Mouse (Mus musculus) small intestine, adult 2 months (tissue): Measurements from ENCODE around the gene Trim2. TPM values are rescaled to one million over a fixed set of nuclear protein-coding genes. Genes with fewer than 3 reads are reported as not detected.

Source experiments
- H3K27ac ChIP-seq: fragments of 200-500 bp; 2 replicates; pipeline ENCODE4 v1.5.1; 2012; ENCODE audit warnings: low read depth, low read length, control low read depth, inconsistent platforms; ENCODE audit not compliant: insufficient read depth
- H3K27me3 ChIP-seq: fragments of 200-500 bp; 2 replicates; pipeline ENCODE4 v1.6.1; 2012; ENCODE audit warnings: mild to moderate bottlenecking, moderate library complexity, low read length, inconsistent platforms; ENCODE audit not compliant: control insufficient read depth, insufficient read depth
- H3K36me3 ChIP-seq: fragments of 200-500 bp; 2 replicates; pipeline ENCODE4 v1.6.1; 2012; ENCODE audit warnings: mild to moderate bottlenecking, low read length, control low read depth, inconsistent platforms; ENCODE audit not compliant: control insufficient read depth, insufficient read depth
- H3K4me1 ChIP-seq: fragments of 200-500 bp; 2 replicates; pipeline ENCODE4 v1.6.1; 2012; ENCODE audit warnings: low read length, inconsistent platforms, mixed read lengths; ENCODE audit not compliant: control insufficient read depth, insufficient read depth, insufficient read length
- H3K4me3 ChIP-seq: fragments of 200-500 bp; 2 replicates; pipeline ENCODE4 v1.5.1; 2012; ENCODE audit warnings: low read depth, mild to moderate bottlenecking, control low read depth, inconsistent platforms, low read length, moderate library complexity
- CTCF ChIP-seq: fragments of 200-500 bp; IDR thresholded peaks from 2 replicates; pipeline ENCODE4 v1.5.1; 2012; ENCODE audit warnings: low read depth, mild to moderate bottlenecking, control low read depth, inconsistent platforms, low read length, moderate library complexity, mixed read lengths; ENCODE audit not compliant: insufficient replicate concordance, insufficient read length; ENCODE audit errors: extremely low read depth
- POLR2A ChIP-seq: fragments of 200-500 bp; IDR thresholded peaks from 2 replicates; pipeline ENCODE4 v1.6.1; 2012; ENCODE audit warnings: low read depth, mild to moderate bottlenecking, control low read depth, inconsistent platforms, low read length, moderate library complexity
- WGBS: fragments of 180-500 bp; shearing (Covaris S2); methylation state at CpG from one replicate; pipeline ENCODE4 v1.1.7; 2018; 5-methylcytosine and 5-hydroxymethylcytosine counted together
- polyA plus RNA-seq: library from polyadenylated mRNA; depleted of rRNA; stranded (reverse); fragments of >200 nt; gene quantifications from 2 replicates; pipeline ENCODE4 v1.2.3, GENCODE M21; 2012

The Trim2 gene
- polyA plus RNA-seq, 1 experiment, result 52.4 TPM

GRCm38 (mm10) chr3:84287256-84287655, 19.4 kb downstream of the Trim2 start:
- no peaks in the 10 kb centered on the region for H3K36me3 ChIP-seq
- TF ChIP-seq POLR2A, result no peak
- TF ChIP-seq CTCF, result no peak
- H3K4me1 ChIP-seq, result peaks cover 31% of the 10 kb centered on the region
- H3K27me3 ChIP-seq, result no peaks in the 10 kb centered on the region
- 39% methylated on average over 3 of the region's 3 CpGs for WGBS
- no peak overlapping the region for H3K4me3 ChIP-seq
- no peak overlapping the region; the same call in 1 of the 2 replicates for H3K27ac ChIP-seq

GRCm38 (mm10) chr3:84286311-84286710, 20.4 kb downstream of the Trim2 start:
- peak overlapping the region; percentile 96 for H3K27ac ChIP-seq

GRCm38 (mm10) chr3:84284796-84285195, 21.9 kb downstream of the Trim2 start:
- no peak for TF ChIP-seq CTCF
- TF ChIP-seq POLR2A, result no peak
- Histone ChIP-seq H3K36me3 (no peaks in the 10 kb centered on the region), H3K27ac (peak overlapping the region; percentile 96), H3K4me1 (peaks cover 36% of the 10 kb centered on the region), H3K27me3 (no peaks in the 10 kb centered on the region), H3K4me3 (no peak overlapping the region)
- 53% methylated on average over 3 of the region's 3 CpGs for WGBS

More at GRCm38 (mm10) chr3:84286311-84286710, 20.4 kb downstream of the Trim2 start:
- no peak for TF ChIP-seq POLR2A
- no peak for TF ChIP-seq CTCF
- Histone ChIP-seq H3K36me3 (no peaks in the 10 kb centered on the region), H3K4me1 (peaks cover 36% of the 10 kb centered on the region), H3K27me3 (no peaks in the 10 kb centered on the region), H3K4me3 (no peak overlapping the region)
- WGBS, result 22% methylated on average over 5 of the region's 5 CpGs

- H3K27ac ChIP-seq, result peak overlapping the region; percentile 95
- TF ChIP-seq CTCF (no peak), POLR2A (no peak)
- WGBS, result 23% methylated on average over 8 of the region's 8 CpGs
- H3K4me1 ChIP-seq, result peaks cover 36% of the 10 kb centered on the region
- no peaks in the 10 kb centered on the region for H3K36me3 ChIP-seq
- no peaks in the 10 kb centered on the region for H3K27me3 ChIP-seq
- H3K4me3 ChIP-seq, result 0 out of 2 replicates have a peak overlapping the region, but pooled peaks have one; percentile 3
Observed at GRCm38 (mm10) chr3:84283524-84283923, 23.2 kb downstream of the Trim2 start.

- 16% methylated on average over 10 of the region's 10 CpGs for WGBS
- Histone ChIP-seq H3K27ac (peak overlapping the region; percentile 95), H3K36me3 (no peaks in the 10 kb centered on the region), H3K4me1 (peaks cover 30% of the 10 kb centered on the region), H3K27me3 (no peaks in the 10 kb centered on the region), H3K4me3 (peak overlapping the region; percentile 58)
- peak; percentile 63; the same call in 1 of the 2 replicates for TF ChIP-seq POLR2A
- TF ChIP-seq CTCF, result 0 out of 2 replicates have a peak, but pooled peaks have one; percentile 4
Observed at GRCm38 (mm10) chr3:84281936-84282371, 24.7 kb downstream of the Trim2 start.

- Histone ChIP-seq H3K4me1 (peaks cover 6% of the 10 kb centered on the region; the same call in 1 of the 2 replicates), H3K36me3 (no peaks in the 10 kb centered on the region), H3K27me3 (no peaks in the 10 kb centered on the region), H3K27ac (no peak overlapping the region), H3K4me3 (no peak overlapping the region)
- TF ChIP-seq POLR2A, result no peak
- TF ChIP-seq CTCF, result no peak
- WGBS, result 85% methylated on average over 4 of the region's 4 CpGs
Observed at GRCm38 (mm10) chr3:84278809-84279208, 27.9 kb downstream of the Trim2 start.

GRCm38 (mm10) chr3:84275124-84275523, 31.6 kb downstream of the Trim2 start:
- peaks cover 28% of the 10 kb centered on the region for H3K4me1 ChIP-seq
- no peak overlapping the region for H3K27ac ChIP-seq
- no peaks in the 10 kb centered on the region for H3K27me3 ChIP-seq
- H3K4me3 ChIP-seq, result no peak overlapping the region
- TF ChIP-seq CTCF (no peak), POLR2A (no peak)
- WGBS, result 90% methylated on average over 4 of the region's 4 CpGs
- no peaks in the 10 kb centered on the region for H3K36me3 ChIP-seq

GRCm38 (mm10) chr3:84272293-84273015, 34.2 kb downstream of the Trim2 start:
- TF ChIP-seq POLR2A (no peak), CTCF (no peak)
- H3K4me3 ChIP-seq, result no peak overlapping the region
- no peaks in the 10 kb centered on the region for H3K27me3 ChIP-seq
- 57% methylated on average over 10 of the region's 10 CpGs for WGBS
- H3K4me1 ChIP-seq, result peaks cover 35% of the 10 kb centered on the region
- no peaks in the 10 kb centered on the region for H3K36me3 ChIP-seq
- peak overlapping the region; percentile 96 for H3K27ac ChIP-seq
